Mouse (Mus musculus) CD8-positive naive resting alpha-beta T cell, adult 2 months (primary cell): ENCODE data around the gene Bend5.

Source experiments
- DNase-seq, 2 experiments: peaks; one replicate each; pipeline ENCODE4 v3.0.0; 2022; ENCODE audit warnings: low read depth in 2 of 2, low spot score in 2 of 2

The Bend5 gene

GRCm38 (mm10) chr4:111483499-111483898, 68.7 kb downstream of the Bend5 start:
- DNase-seq = no peak

- no peak for DNase-seq
Measured at GRCm38 (mm10) chr4:111485189-111485588, 70.4 kb downstream of the Bend5 start.

- DNase-seq = no peak
Measured at GRCm38 (mm10) chr4:111486187-111486586, 71.4 kb downstream of the Bend5 start.

GRCm38 (mm10) chr4:111487233-111487843, 72.5 kb downstream of the Bend5 start:
- no peak for DNase-seq

GRCm38 (mm10) chr4:111493750-111494404, 79.1 kb downstream of the Bend5 start:
- no peak for DNase-seq

GRCm38 (mm10) chr4:111495949-111496348, 81.1 kb downstream of the Bend5 start:
- DNase-seq = peak in 1 of 2 experiments; percentile 16

DNA sequence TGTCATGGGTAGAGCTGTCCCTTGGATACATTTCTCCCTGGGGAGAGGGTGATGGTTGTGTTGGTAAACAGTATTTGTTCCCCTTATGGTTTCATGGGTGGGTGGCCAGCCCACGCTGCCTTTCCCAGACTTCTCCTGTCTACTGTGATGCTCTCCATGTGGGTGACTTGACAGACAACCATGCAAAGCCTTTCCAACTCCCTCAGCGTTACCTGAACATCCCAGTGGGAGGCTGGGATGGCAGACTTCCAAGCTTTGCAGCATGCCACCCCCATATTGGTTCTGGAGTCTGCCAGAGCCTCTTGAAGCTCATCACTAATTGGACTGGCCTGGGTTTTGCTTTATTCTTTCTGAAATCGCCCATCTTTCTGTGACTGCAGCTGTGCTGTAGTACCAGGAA, 83.9 kb downstream of the Bend5 start:
- no peak for DNase-seq

- DNase-seq = no peak
Measured at GRCm38 (mm10) chr4:111501441-111501840, 86.6 kb downstream of the Bend5 start.

DNA sequence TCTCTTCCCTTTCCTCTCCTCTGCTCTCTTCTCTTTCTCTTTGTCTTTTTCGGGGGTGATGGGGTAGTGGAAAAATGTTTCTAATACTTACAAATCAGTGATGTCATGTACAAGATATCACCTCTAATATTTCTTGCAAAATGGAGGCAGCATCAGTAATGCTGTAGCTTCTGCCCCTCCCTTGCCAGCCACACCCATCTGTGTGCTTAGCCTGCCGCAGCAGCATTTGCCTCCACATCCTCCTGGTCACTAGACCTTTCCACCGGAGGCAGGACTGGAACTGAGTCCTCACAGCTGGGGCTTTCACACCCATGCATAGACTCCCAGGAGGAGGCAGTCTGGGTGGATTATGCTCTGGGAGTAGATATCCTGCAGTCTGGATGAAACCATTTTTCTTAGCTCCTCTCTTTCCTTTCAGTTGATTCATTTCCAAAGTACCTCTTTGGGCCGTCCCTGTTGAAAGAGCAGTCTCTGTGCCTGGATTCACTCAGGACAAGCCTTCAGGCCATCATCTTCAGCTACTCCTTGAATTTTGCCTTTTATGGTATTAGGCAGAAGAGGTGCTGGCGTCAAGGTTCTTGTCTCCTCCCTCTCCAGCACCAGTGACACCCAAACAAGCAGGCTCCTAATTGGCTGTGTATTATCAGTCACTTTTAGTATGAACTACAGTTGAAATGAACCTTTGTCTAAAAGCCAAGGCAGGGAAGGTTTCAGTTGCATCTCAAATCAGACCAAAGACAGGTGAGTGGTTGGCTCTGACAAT, 88.3 kb downstream of the Bend5 start:
- no peak for DNase-seq

- no peak for DNase-seq
Measured at GRCm38 (mm10) chr4:111504952-111505351, 90.1 kb downstream of the Bend5 start.
